Mouse (Mus musculus): Measurements from ENCODE around the gene Add3. TPM values are rescaled to one million over a fixed set of nuclear protein-coding genes. Genes with fewer than 3 reads are reported as not detected.

Gene Add3
- polyA plus RNA-seq, 1 experiment from 2014 or later: 119 TPM

- Histone ChIP-seq H3K9ac (no peak overlapping the region), H3K4me1 (ENCODE audit: insufficient read depth) (peaks cover 4% of the 10 kb centered on the region; the same call in 1 of the 2 replicates), H3K27ac (ENCODE audit: low read depth) (no peak overlapping the region), H3K4me3 (ENCODE audit: low read depth, low read length) (no peak overlapping the region), H3K36me3 (ENCODE audit: insufficient read depth) (peaks cover 6% of the 10 kb centered on the region; the same call in 1 of the 2 replicates), H3K27me3 (ENCODE audit: insufficient read depth, low read length) (no peaks in the 10 kb centered on the region), H3K9me3 (ENCODE audit: low read depth, low read length) (no peaks in the 10 kb centered on the region), H3K4me2 (no peak overlapping the region)
- no peak for DNase-seq
- 83% methylated on average over 2 of the region's 2 CpGs for WGBS
- no peak for TF ChIP-seq CTCF (IDR thresholded peaks at IDR 0.05; ENCODE audit: low read depth)
- ATAC-seq (ENCODE audit: insufficient read depth): no peak
These were observed 52.9 kb downstream of the Add3 start for GRCm38 (mm10) chr19:53193190-53193589.

GRCm38 (mm10) chr19:53193964-53194582 lies 53.8 kb downstream of the Add3 start:
- H3K4me1 ChIP-seq (ENCODE audit: insufficient read depth): peaks cover 4% of the 10 kb centered on the region; the same call in 1 of the 2 replicates
- ATAC-seq (ENCODE audit: insufficient read depth) (no peak), DNase-seq (no peak)

GRCm38 (mm10) chr19:53194751-53195520 lies 54.7 kb downstream of the Add3 start:
- H3K36me3 ChIP-seq (ENCODE audit: insufficient read depth): peaks cover 14% of the 10 kb centered on the region
- no peak overlapping the region for H3K4me3 ChIP-seq (ENCODE audit: low read depth, low read length)
- 70% methylated on average over 9 of the region's 9 CpGs for WGBS
- H3K27ac ChIP-seq (ENCODE audit: low read depth): peak overlapping the region; percentile 21
- no peak overlapping the region for H3K4me2 ChIP-seq
- no peaks in the 10 kb centered on the region for H3K27me3 ChIP-seq (ENCODE audit: insufficient read depth, low read length)
- no peak overlapping the region for H3K9ac ChIP-seq
- ATAC-seq (ENCODE audit: insufficient read depth) (no peak), DNase-seq (no peak)
- H3K4me1 ChIP-seq (ENCODE audit: insufficient read depth): peaks cover 4% of the 10 kb centered on the region; the same call in 1 of the 2 replicates
- H3K9me3 ChIP-seq (ENCODE audit: low read depth, low read length): no peaks in the 10 kb centered on the region
- no peak for TF ChIP-seq CTCF (IDR thresholded peaks at IDR 0.05; ENCODE audit: low read depth)

More at GRCm38 (mm10) chr19:53193964-53194582, 53.8 kb downstream of the Add3 start:
- Histone ChIP-seq H3K9me3 (ENCODE audit: low read depth, low read length) (no peaks in the 10 kb centered on the region), H3K27ac (ENCODE audit: low read depth) (peak overlapping the region; percentile 48), H3K4me3 (ENCODE audit: low read depth, low read length) (no peak overlapping the region), H3K4me2 (no peak overlapping the region), H3K9ac (no peak overlapping the region), H3K27me3 (ENCODE audit: insufficient read depth, low read length) (no peaks in the 10 kb centered on the region), H3K36me3 (ENCODE audit: insufficient read depth) (peaks cover 8% of the 10 kb centered on the region)
- TF ChIP-seq CTCF (IDR thresholded peaks at IDR 0.05; ENCODE audit: low read depth): no peak
- WGBS: 70% methylated on average over 11 of the region's 11 CpGs

GRCm38 (mm10) chr19:53196961-53197360 lies 56.7 kb downstream of the Add3 start:
- Histone ChIP-seq H3K9ac (no peak overlapping the region), H3K9me3 (ENCODE audit: low read depth, low read length) (no peaks in the 10 kb centered on the region), H3K36me3 (ENCODE audit: insufficient read depth) (peaks cover 15% of the 10 kb centered on the region), H3K4me3 (ENCODE audit: low read depth, low read length) (no peak overlapping the region), H3K4me1 (ENCODE audit: insufficient read depth) (no peaks in the 10 kb centered on the region), H3K4me2 (no peak overlapping the region), H3K27ac (ENCODE audit: low read depth) (no peak overlapping the region; the same call in 1 of the 2 replicates), H3K27me3 (ENCODE audit: insufficient read depth, low read length) (no peaks in the 10 kb centered on the region)
- DNase-seq (no peak), ATAC-seq (ENCODE audit: insufficient read depth) (no peak)
- no peak for TF ChIP-seq CTCF (IDR thresholded peaks at IDR 0.05; ENCODE audit: low read depth)
- WGBS: 90% methylated on average over 10 of the region's 10 CpGs

GRCm38 (mm10) chr19:53197766-53198165 lies 57.5 kb downstream of the Add3 start:
- no peak overlapping the region for H3K27ac ChIP-seq (ENCODE audit: low read depth)
- H3K27me3 ChIP-seq (ENCODE audit: insufficient read depth, low read length): no peaks in the 10 kb centered on the region
- WGBS: 68% methylated on average over 7 of the region's 7 CpGs
- ATAC-seq (ENCODE audit: insufficient read depth) (no peak), DNase-seq (no peak)
- peaks cover 15% of the 10 kb centered on the region for H3K36me3 ChIP-seq (ENCODE audit: insufficient read depth)
- H3K9me3 ChIP-seq (ENCODE audit: low read depth, low read length): no peaks in the 10 kb centered on the region
- H3K4me1 ChIP-seq (ENCODE audit: insufficient read depth): no peaks in the 10 kb centered on the region
- no peak overlapping the region for H3K4me3 ChIP-seq (ENCODE audit: low read depth, low read length)
- H3K9ac ChIP-seq: no peak overlapping the region
- no peak for TF ChIP-seq CTCF (IDR thresholded peaks at IDR 0.05; ENCODE audit: low read depth)
- no peak overlapping the region for H3K4me2 ChIP-seq

GRCm38 (mm10) chr19:53198706-53199572 lies 58.7 kb downstream of the Add3 start:
- Histone ChIP-seq H3K36me3 (ENCODE audit: insufficient read depth) (peaks cover 15% of the 10 kb centered on the region), H3K27me3 (ENCODE audit: insufficient read depth, low read length) (no peaks in the 10 kb centered on the region), H3K9me3 (ENCODE audit: low read depth, low read length) (no peaks in the 10 kb centered on the region), H3K4me3 (ENCODE audit: low read depth, low read length) (no peak overlapping the region), H3K27ac (ENCODE audit: low read depth) (peak overlapping the region; percentile 66; the same call in 1 of the 2 replicates), H3K4me2 (peak overlapping the region; percentile 7; the same call in 1 of the 2 replicates), H3K4me1 (ENCODE audit: insufficient read depth) (no peaks in the 10 kb centered on the region), H3K9ac (no peak overlapping the region)
- DNase-seq (peak; percentile 46), ATAC-seq (ENCODE audit: insufficient read depth) (no peak)
- 78% methylated on average over 17 of the region's 17 CpGs for WGBS
- TF ChIP-seq CTCF (IDR thresholded peaks at IDR 0.05; ENCODE audit: low read depth): no peak

All from lung, embryonic 14.5 days (tissue).